Mouse (Mus musculus): ENCODE results near the gene Plxna4. TPM values are rescaled to one million over a fixed set of nuclear protein-coding genes. Genes with fewer than 3 reads are reported as not detected.
A peak's percentile ranks its signal among the peaks of the same experiment; 100 is the strongest.

Gene Plxna4
- polyA plus RNA-seq, 1 experiment from 2014 or later = 2.3 TPM

DNA sequence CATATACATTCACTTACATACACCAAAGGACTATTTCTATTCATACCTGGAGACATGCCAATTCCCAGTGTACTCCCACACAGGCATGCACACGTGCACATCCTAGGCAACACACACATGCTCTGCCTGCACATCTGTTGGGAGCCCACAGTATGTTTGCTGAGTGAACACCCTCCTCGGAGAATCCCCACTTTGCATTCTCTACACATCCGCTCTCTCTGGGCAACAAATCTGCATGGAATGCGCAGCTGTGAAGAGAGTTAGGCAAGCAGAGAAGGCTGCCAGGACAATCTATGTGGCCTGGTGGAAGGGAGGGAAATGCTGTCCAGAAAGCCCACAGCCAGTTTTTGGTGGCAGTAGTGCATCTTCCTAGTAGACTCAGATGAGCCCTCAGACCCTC is 123.9 kb downstream of the Plxna4 start:
- Histone ChIP-seq H3K36me3 (no peaks in the 10 kb centered on the region), H3K4me3 (replicated peaks) (no peak overlapping the region), H3K9ac (no peak overlapping the region), H3K27me3 (replicated peaks) (no peaks in the 10 kb centered on the region), H3K4me1 (replicated peaks) (0 out of 2 replicates have a peak, but pooled peaks cover 11% of the 10 kb centered on the region), H3K4me2 (replicated peaks) (no peak overlapping the region), H3K27ac (0 out of 2 replicates have a peak overlapping the region, but pooled peaks have one; percentile 9), H3K9me3 (no peaks in the 10 kb centered on the region)
- WGBS = 46% methylated on average over 4 of the region's 4 CpGs
- no peak for ATAC-seq

DNA sequence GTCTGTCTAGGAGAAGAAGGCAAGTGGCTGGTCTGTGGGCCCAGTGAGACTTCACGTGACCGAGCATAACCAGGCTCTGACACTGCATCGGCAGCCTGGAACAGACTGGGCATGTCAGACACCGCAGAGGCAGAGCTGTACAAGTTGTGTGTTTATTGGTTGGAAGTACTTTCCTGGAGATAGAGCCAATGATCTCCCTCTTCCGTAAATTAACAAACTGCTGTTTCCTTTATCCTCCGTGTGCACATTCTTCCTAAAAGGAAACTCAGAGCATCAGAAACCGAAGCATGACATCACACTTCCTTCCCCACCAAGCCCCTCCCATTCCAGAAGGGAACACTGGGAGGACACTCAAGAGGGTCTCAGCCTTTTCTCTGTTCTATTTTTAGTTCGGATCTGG is 127.6 kb downstream of the Plxna4 start:
- Histone ChIP-seq H3K9ac (no peak overlapping the region), H3K4me1 (replicated peaks) (0 out of 2 replicates have a peak, but pooled peaks cover 11% of the 10 kb centered on the region), H3K27ac (no peak overlapping the region), H3K36me3 (no peaks in the 10 kb centered on the region), H3K4me2 (replicated peaks) (peak overlapping the region; percentile 24), H3K4me3 (replicated peaks) (no peak overlapping the region), H3K27me3 (replicated peaks) (no peaks in the 10 kb centered on the region), H3K9me3 (no peaks in the 10 kb centered on the region)
- peak; percentile 66 for ATAC-seq
- WGBS = 48% methylated on average over 8 of the region's 8 CpGs

DNA sequence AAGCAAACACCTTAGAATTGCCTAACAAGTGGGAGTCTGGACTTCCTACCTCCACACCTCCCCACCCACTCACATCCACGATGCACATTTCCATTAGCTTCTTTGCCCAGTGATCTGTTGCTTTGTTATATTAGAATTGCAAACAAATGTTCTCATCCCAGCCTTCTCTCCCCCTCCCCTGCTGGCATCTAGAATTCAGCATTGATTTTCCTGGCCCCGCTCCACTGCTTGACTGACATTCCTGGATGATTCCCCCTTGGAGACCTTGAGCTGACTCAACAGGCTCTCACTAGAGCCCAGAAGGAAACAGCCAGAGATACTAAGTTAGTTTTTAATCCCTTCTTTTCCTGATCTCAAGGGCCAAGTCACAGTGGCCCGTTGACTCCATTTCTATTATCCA is 131.4 kb downstream of the Plxna4 start:
- Histone ChIP-seq H3K27ac (no peak overlapping the region), H3K27me3 (replicated peaks) (no peaks in the 10 kb centered on the region), H3K4me3 (replicated peaks) (no peak overlapping the region), H3K9ac (no peak overlapping the region), H3K36me3 (no peaks in the 10 kb centered on the region), H3K4me1 (replicated peaks) (0 out of 2 replicates have a peak, but pooled peaks cover 4% of the 10 kb centered on the region), H3K4me2 (replicated peaks) (no peak overlapping the region), H3K9me3 (no peaks in the 10 kb centered on the region)
- 76% methylated on average over 3 of the region's 3 CpGs for WGBS
- no peak for ATAC-seq

DNA sequence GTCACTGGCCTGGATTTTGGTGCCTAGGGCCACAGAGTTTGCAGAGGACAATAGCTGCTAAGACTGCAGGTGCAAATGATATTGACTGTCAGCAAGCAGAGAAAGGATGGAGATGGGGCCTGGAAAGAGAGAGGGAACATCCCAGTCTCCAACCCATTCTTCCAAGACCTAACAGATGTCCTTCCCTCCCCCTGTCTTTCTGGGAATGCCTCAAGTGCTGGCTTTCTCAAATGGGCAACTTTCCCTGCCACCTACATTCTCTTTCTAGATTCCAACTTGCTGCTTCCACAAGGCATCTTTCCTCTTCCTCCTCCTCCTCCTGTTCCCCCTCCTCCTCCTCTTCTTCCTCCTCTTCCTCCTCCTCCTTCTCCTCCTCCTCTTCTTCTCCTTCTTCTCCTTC is 136.1 kb downstream of the Plxna4 start:
- no peaks in the 10 kb centered on the region for H3K36me3 ChIP-seq
- no peak overlapping the region for H3K4me3 ChIP-seq (replicated peaks)
- ATAC-seq = no peak
- H3K27me3 ChIP-seq (replicated peaks) = no peaks in the 10 kb centered on the region
- no peak overlapping the region for H3K9ac ChIP-seq
- no peaks in the 10 kb centered on the region for H3K4me1 ChIP-seq (replicated peaks)
- H3K27ac ChIP-seq = no peak overlapping the region
- no peaks in the 10 kb centered on the region for H3K9me3 ChIP-seq
- no peak overlapping the region for H3K4me2 ChIP-seq (replicated peaks)

DNA sequence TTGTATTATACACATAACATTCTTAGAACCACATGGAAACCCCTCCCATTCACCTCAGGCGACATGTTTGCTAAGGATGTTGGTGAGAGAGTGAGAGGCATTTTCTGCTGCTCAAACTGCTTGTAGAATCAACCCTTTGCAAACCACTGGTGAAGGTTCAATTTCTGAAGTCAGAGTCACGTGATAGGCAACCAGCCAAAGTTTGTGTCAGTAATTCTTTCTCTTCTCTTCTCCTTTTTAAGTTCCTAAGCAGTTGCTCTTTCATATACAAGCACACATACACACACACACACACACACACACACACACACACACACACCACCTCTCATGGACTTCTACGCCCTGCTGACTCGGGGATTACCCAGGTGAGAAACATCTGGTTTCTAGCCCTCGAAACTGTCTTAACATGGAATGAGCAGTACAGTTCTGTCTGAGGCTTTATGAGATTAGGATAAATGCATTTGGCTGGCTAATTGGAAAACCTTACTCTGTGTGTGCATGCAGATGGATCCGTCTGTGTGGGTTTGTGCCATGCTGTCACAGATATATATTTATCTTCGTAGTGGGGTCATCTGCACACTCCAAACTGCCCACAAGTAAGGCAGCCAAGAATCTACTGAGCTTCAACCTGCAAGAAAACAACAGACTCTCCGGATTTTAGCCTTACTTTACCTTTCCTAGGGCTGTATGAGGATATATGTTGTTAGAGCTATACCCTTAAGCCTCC is 138.6 kb downstream of the Plxna4 start:
- H3K9ac ChIP-seq = no peak overlapping the region
- no peak overlapping the region for H3K4me3 ChIP-seq (replicated peaks)
- no peaks in the 10 kb centered on the region for H3K9me3 ChIP-seq
- no peaks in the 10 kb centered on the region for H3K4me1 ChIP-seq (replicated peaks)
- ATAC-seq = no peak
- H3K36me3 ChIP-seq = no peaks in the 10 kb centered on the region
- H3K27ac ChIP-seq = no peak overlapping the region
- 67% methylated on average over 8 of the region's 8 CpGs for WGBS
- H3K27me3 ChIP-seq (replicated peaks) = no peaks in the 10 kb centered on the region
- H3K4me2 ChIP-seq (replicated peaks) = no peak overlapping the region

DNA sequence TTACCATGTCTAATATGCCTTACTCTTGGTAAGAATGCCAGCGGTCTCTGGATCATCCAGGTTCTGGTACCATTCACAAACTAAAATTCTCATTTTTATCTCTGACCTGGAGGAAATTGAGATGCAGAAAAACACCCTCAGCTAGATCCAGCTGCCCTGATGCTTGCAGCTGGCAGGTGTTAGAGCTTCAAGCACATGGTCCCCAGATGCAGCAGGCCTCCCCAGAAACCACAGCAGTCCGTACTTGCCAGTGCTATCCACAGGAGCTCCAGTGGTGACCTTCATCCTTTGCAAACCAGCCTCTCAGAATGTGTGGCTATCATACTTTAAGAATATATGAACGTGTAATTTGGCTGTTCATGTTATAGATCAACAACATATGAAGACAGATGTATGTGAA is 139.2 kb downstream of the Plxna4 start:
- no peaks in the 10 kb centered on the region for H3K27me3 ChIP-seq (replicated peaks)
- no peaks in the 10 kb centered on the region for H3K4me1 ChIP-seq (replicated peaks)
- no peak overlapping the region for H3K27ac ChIP-seq
- no peaks in the 10 kb centered on the region for H3K36me3 ChIP-seq
- no peak overlapping the region for H3K9ac ChIP-seq
- ATAC-seq = no peak
- no peak overlapping the region for H3K4me2 ChIP-seq (replicated peaks)
- no peaks in the 10 kb centered on the region for H3K9me3 ChIP-seq
- 77% methylated on average over 3 of the region's 3 CpGs for WGBS
- H3K4me3 ChIP-seq (replicated peaks) = no peak overlapping the region

DNA sequence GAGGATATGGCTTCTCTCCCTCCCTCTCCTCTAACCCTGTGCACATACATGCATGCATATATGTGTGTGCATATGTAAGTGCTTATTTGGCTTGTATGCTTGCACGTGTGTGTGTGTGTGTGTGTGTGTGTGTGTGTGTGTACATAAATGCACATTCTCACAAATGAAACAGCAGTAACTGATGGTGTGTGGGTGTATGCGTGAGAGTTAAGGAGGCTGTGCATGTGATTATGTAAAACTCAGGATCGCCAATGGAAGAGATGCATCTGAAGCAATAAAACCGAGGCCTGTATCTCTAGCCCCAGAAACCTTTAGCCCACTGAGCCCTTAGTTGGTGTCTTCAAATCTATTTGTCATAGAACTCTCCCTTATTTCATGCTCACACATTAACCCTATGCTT is 141.7 kb downstream of the Plxna4 start:
- no peak for ATAC-seq
- no peak overlapping the region for H3K4me2 ChIP-seq (replicated peaks)
- H3K4me3 ChIP-seq (replicated peaks) = no peak overlapping the region
- H3K36me3 ChIP-seq = no peaks in the 10 kb centered on the region
- no peaks in the 10 kb centered on the region for H3K9me3 ChIP-seq
- H3K9ac ChIP-seq = no peak overlapping the region
- H3K4me1 ChIP-seq (replicated peaks) = no peaks in the 10 kb centered on the region
- no peaks in the 10 kb centered on the region for H3K27me3 ChIP-seq (replicated peaks)
- WGBS = 78% methylated on average over 4 of the region's 4 CpGs
- H3K27ac ChIP-seq = no peak overlapping the region

DNA sequence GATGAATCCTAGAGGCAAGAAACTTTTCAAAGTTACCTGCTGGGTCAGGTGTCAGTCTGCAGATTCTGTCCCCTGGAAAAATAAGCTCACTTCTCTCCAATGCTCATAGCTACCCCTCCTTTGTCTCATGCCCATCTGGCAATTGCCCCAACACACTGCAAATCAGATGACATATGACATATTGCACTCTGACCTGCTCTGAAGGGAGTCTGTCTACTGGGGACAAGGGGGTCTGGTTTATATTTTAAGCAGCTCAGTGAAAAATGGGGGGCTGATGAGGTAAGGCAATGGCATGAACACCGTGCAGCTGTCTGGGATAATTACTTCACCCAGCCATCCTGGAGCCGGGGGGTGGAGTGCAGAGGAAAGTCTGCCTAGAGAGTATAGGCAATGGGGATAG is 142.7 kb downstream of the Plxna4 start:
- Histone ChIP-seq H3K27ac (no peak overlapping the region), H3K4me3 (replicated peaks) (no peak overlapping the region), H3K9ac (no peak overlapping the region), H3K4me2 (replicated peaks) (no peak overlapping the region), H3K4me1 (replicated peaks) (no peaks in the 10 kb centered on the region), H3K36me3 (no peaks in the 10 kb centered on the region), H3K27me3 (replicated peaks) (no peaks in the 10 kb centered on the region), H3K9me3 (no peaks in the 10 kb centered on the region)
- 40% methylated on average over 2 of the region's 2 CpGs for WGBS
- no peak for ATAC-seq

DNA sequence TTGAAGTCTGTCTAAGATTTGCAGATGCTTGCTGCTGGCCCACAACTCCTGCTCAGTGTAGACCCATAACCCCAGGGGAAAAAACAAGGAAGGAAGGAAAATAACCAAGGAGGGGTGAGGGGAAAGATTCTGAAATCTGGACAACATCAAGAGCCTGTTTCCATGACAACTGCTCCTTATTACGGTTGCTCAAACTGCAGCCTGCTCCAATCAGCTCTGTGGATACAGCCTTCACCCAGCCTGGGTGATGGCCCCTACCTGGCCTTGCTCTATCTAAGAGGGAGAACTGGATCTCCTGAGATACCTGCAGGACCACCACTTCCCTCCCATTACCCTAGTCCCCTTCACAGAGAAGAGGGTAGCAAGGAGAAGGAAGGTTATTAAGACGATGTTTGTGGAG is 143.6 kb downstream of the Plxna4 start:
- H3K9ac ChIP-seq = no peak overlapping the region
- no peak for ATAC-seq
- no peaks in the 10 kb centered on the region for H3K4me1 ChIP-seq (replicated peaks)
- WGBS = 55% methylated on average over 2 of the region's 2 CpGs
- no peak overlapping the region for H3K4me2 ChIP-seq (replicated peaks)
- no peaks in the 10 kb centered on the region for H3K36me3 ChIP-seq
- H3K27me3 ChIP-seq (replicated peaks) = no peaks in the 10 kb centered on the region
- H3K4me3 ChIP-seq (replicated peaks) = no peak overlapping the region
- H3K9me3 ChIP-seq = no peaks in the 10 kb centered on the region
- no peak overlapping the region for H3K27ac ChIP-seq

DNA sequence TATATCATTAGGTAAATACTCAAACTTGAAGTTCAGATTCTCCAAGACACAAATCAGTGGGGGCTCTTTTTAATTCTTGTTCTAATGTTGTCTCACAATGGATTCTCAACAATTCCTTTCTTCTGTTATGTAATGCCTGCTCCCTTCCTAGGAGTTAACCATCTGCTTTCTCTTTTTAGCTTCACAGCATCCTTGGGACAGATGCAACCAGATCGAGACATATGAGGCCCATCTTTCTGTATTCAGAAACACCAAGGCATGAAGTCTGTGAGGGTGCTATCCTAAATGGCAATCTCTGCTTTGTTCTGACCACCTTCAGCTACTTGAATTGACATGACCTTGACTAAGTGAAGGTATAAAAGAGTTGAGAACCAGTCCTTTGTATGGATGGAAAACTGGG is 144.3 kb downstream of the Plxna4 start:
- Histone ChIP-seq H3K9ac (no peak overlapping the region), H3K27me3 (replicated peaks) (no peaks in the 10 kb centered on the region), H3K9me3 (no peaks in the 10 kb centered on the region), H3K4me1 (replicated peaks) (no peaks in the 10 kb centered on the region), H3K4me2 (replicated peaks) (no peak overlapping the region), H3K4me3 (replicated peaks) (no peak overlapping the region), H3K27ac (no peak overlapping the region), H3K36me3 (no peaks in the 10 kb centered on the region)
- WGBS = 91% methylated on average over 1 of the region's 1 CpGs
- no peak for ATAC-seq

DNA sequence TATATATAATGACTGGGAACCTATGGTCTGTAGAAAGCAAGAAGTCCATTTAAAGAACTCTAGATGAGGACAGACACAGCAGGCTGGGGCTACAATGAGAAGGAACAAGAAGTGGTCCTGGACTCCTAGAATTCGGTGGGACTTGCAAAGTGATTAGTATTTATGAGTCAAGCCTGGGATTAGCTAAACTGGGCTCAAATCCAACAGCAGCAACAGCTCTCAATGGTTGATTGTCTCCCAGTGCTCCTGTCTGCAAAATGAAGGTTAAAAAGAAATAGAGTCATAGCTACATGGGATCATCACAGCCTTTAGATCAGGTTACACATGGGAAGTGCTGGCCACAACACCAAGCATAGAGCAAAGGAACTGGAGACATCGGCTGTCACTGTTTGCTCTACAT is 148.6 kb downstream of the Plxna4 start:
- no peak overlapping the region for H3K4me3 ChIP-seq (replicated peaks)
- 67% methylated on average over 2 of the region's 2 CpGs for WGBS
- H3K9me3 ChIP-seq = no peaks in the 10 kb centered on the region
- no peaks in the 10 kb centered on the region for H3K36me3 ChIP-seq
- H3K27me3 ChIP-seq (replicated peaks) = no peaks in the 10 kb centered on the region
- H3K4me1 ChIP-seq (replicated peaks) = no peaks in the 10 kb centered on the region
- no peak overlapping the region for H3K9ac ChIP-seq
- H3K4me2 ChIP-seq (replicated peaks) = no peak overlapping the region
- no peak for ATAC-seq
- H3K27ac ChIP-seq = no peak overlapping the region

DNA sequence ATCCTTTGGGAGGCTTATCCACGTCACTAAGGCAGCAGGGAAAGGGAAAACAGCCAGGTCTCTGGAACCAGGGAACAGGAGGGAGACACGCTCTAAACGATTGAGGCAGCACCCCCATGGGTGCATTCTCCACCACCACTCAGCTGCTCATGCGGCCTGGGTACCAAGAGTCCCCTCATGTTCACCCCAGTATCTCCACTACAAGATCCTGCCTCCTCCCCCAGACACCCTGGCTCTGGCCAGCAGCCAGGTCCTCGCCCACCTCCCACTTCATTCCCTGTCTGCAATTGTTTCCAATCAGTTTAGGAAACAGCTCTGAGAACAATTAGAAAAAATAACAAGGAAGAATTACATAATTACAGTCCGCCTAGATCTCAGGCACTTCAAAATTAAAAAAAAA is 150.8 kb downstream of the Plxna4 start:
- ATAC-seq = no peak
- no peak overlapping the region for H3K27ac ChIP-seq
- H3K9me3 ChIP-seq = no peaks in the 10 kb centered on the region
- no peak overlapping the region for H3K4me2 ChIP-seq (replicated peaks)
- H3K4me3 ChIP-seq (replicated peaks) = no peak overlapping the region
- no peaks in the 10 kb centered on the region for H3K27me3 ChIP-seq (replicated peaks)
- 68% methylated on average over 6 of the region's 6 CpGs for WGBS
- H3K4me1 ChIP-seq (replicated peaks) = no peaks in the 10 kb centered on the region
- H3K36me3 ChIP-seq = no peaks in the 10 kb centered on the region
- no peak overlapping the region for H3K9ac ChIP-seq

DNA sequence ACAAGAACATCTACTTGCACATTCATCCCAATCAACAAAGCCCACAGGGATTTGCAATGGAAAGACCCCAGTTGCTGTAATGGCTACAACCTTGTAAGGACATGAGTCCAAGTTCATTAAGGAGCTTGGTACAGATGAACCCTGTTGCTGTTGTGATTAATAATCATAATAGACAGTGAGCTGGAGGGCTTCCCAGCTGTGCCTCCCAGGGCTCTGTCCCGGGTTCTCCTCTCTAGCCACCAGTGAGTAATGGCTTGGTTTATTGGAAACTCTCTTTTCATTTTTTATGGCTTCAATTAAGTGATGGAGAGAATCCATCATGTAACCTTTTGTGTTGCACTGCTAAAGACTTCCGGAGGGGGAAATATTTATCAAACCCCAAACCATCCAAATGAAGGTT is 164.9 kb downstream of the Plxna4 start:
- H3K4me1 ChIP-seq (replicated peaks) = no peaks in the 10 kb centered on the region
- H3K27me3 ChIP-seq (replicated peaks) = no peaks in the 10 kb centered on the region
- H3K4me3 ChIP-seq (replicated peaks) = no peak overlapping the region
- H3K4me2 ChIP-seq (replicated peaks) = no peak overlapping the region
- H3K9ac ChIP-seq = no peak overlapping the region
- no peak for ATAC-seq
- WGBS = 58% methylated on average over 2 of the region's 2 CpGs
- no peaks in the 10 kb centered on the region for H3K9me3 ChIP-seq
- H3K36me3 ChIP-seq = no peaks in the 10 kb centered on the region
- H3K27ac ChIP-seq = no peak overlapping the region

Data from intestine, embryonic 15.5 days (tissue).